Mouse (Mus musculus) E14TG2a.4 (cell line): ENCODE measurements at regions not wholly inside any gene's neighbourhood (a gene's known extent, or its start where the extent isn't known, plus 50 kb on each side); places are given as distances from the start of the nearest gene placed in this dataset.
"Not testable (repeated sequence)": the region's sequence is repeated elsewhere in the genome, so short reads cannot be mapped to it uniquely, and the experiment has no call there.

ENCODE experiments used
- H3K27me3 ChIP-seq: 2 replicates; pipeline ENCODE4 v1.6.1; 2014; ENCODE audit warnings: low read length, control low read depth; ENCODE audit not compliant: insufficient read depth
- H3K36me3 ChIP-seq: 2 replicates; pipeline ENCODE4 v1.6.1; 2014; ENCODE audit warnings: low read length, control low read depth; ENCODE audit not compliant: insufficient read depth
- H3K4me1 ChIP-seq: replicated peaks from 2 replicates; pipeline ENCODE4 v1.6.1; 2014; ENCODE audit warnings: low read depth, low read length, control low read depth
- H3K4me3 ChIP-seq: replicated peaks from 2 replicates; pipeline ENCODE4 v1.5.1; 2014; ENCODE audit warnings: mild to moderate bottlenecking, low read length
- H3K9me3 ChIP-seq: 2 replicates; pipeline ENCODE4 v1.6.1; 2014; ENCODE audit warnings: low read length, control low read depth
- CTCF ChIP-seq: conservative IDR thresholded peaks from 2 replicates; pipeline ENCODE4 v1.5.1; 2014; ENCODE audit warnings: low read length
- NANOG ChIP-seq: IDR thresholded peaks from 2 replicates; pipeline ENCODE4 v1.6.1; 2014; ENCODE audit warnings: borderline replicate concordance, low read length, mixed read lengths
- POU5F1 ChIP-seq: IDR thresholded peaks from 2 replicates; pipeline ENCODE4 v1.6.1; 2014; ENCODE audit warnings: low read length, borderline replicate concordance

DNA sequence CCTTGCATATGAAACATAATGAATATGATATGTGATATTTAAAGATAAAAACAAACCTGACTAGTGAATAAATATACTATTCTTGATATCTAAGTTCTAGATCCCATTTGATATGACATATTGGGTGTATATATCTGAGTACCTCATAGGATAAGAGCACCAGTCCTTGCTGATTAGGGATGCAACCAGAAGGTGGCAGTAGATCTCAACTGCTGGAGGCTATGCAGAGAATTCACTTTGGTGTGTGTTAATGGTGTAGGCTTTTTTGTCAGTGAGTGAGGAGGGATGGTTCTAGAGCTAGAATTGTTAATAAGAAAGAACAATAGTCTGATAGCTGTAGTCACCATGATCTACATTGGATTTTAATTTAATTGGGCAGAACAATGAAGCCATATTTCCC is 639.6 kb downstream of the Dad1 start:
- no peaks in the 10 kb centered on the region for H3K36me3 ChIP-seq
- no peaks in the 10 kb centered on the region for H3K4me1 ChIP-seq
- no peaks in the 10 kb centered on the region for H3K9me3 ChIP-seq
- 0 out of 2 replicates have a peak, but pooled peaks have one; percentile 6 for TF ChIP-seq CTCF
- no peak for TF ChIP-seq POU5F1
- TF ChIP-seq NANOG: no peak
- H3K27me3 ChIP-seq: no peaks in the 10 kb centered on the region
- H3K4me3 ChIP-seq: no peak overlapping the region

DNA sequence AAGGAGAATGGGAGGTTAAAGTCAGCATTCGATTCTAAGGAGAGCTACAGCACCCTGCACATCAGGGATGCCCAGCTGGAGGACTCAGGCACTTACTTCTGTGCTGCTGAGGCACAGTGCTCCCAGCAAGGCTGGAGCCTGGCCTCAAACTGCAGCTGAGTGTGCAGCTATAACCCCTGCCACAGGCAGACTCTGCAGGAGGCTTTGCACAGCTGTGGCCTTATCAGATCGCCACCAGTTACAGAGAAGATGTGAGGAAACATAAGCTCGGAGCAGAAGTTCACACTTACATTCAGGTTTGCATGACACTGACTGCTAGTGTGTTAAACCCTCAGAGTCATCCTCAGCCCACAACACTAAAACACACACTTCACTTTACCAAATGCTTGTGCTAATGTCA is 654.6 kb downstream of the Dad1 start:
- H3K4me1 ChIP-seq, H3K9me3 ChIP-seq, H3K27me3 ChIP-seq, H3K4me3 ChIP-seq, H3K36me3 ChIP-seq: not testable (repeated sequence)

GRCm38 (mm10) chr14:53597287-53597686 is 656.6 kb downstream of the Dad1 start:
- TF ChIP-seq CTCF: 0 out of 2 replicates have a peak, but pooled peaks have one; percentile 16
- H3K4me1 ChIP-seq: not testable (repeated sequence)

DNA sequence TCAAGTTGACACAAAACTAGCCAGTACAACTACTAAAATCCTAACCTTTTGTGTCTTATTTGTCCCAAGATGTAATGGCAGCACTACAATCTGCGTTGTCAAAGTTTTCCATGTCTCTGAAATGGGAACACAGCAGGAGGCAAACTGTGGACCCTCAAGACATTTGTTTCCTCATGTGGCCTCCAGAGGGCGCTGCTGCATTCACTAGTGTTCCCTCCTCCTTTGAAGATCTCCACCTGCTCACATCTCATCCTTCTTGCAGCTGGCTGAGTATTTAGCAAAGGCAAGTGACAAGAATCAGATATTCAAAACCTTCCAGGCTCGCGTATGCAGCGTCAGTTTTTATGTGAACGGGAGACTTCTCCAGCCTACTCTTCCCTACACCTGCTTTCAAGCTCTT is 663.3 kb downstream of the Dad1 start:
- not testable (repeated sequence) for H3K36me3 ChIP-seq, H3K4me1 ChIP-seq, H3K9me3 ChIP-seq, H3K4me3 ChIP-seq, H3K27me3 ChIP-seq

More at GRCm38 (mm10) chr14:53597287-53597686, 656.6 kb downstream of the Dad1 start:
- not testable (repeated sequence) for H3K27me3 ChIP-seq, H3K36me3 ChIP-seq, H3K9me3 ChIP-seq, H3K4me3 ChIP-seq

GRCm38 (mm10) chr14:53582528-53582927 is 671.4 kb downstream of the Dad1 start:
- H3K4me1 ChIP-seq: peaks cover 19% of the 10 kb centered on the region
- not testable (repeated sequence) for H3K4me3 ChIP-seq, H3K27me3 ChIP-seq, H3K9me3 ChIP-seq, H3K36me3 ChIP-seq

- H3K4me1 ChIP-seq: peaks cover 24% of the 10 kb centered on the region
- H3K36me3 ChIP-seq, H3K27me3 ChIP-seq, H3K9me3 ChIP-seq, H3K4me3 ChIP-seq: not testable (repeated sequence)
Observed at GRCm38 (mm10) chr14:53581734-53582133, 672.2 kb downstream of the Dad1 start.

- TF ChIP-seq NANOG (peak; percentile 85), POU5F1 (peak; percentile 89)
- H3K4me3 ChIP-seq: peak overlapping the region; percentile 43
Observed at GRCm38 (mm10) chr14:53576927-53577326, 677.0 kb downstream of the Dad1 start.

DNA sequence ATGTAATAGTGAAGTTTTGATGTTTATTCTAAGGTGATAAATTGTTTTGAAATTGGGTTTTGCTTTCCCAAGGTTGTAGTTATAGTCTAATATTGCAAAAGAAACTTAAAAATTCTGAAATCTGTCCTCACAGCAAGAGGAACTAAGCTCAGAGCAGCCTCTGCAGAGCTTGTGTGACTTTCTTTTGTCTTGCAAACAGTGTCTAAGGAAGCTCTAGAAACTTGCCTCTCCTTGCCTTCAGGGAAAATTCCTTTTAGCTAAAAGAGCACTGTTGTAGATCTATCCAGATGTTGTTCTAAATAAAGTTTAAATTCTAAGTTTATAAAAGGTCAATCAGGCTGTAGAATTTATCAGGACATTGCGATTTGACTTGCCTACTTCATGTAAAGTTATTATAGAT is 681.2 kb downstream of the Dad1 start:
- H3K4me1 ChIP-seq: peaks cover 18% of the 10 kb centered on the region
- H3K27me3 ChIP-seq, H3K4me3 ChIP-seq: not testable (repeated sequence)
- H3K9me3 ChIP-seq: peaks cover 41% of the 10 kb centered on the region
- H3K36me3 ChIP-seq: peaks cover 17% of the 10 kb centered on the region

More at GRCm38 (mm10) chr14:53576927-53577326, 677.0 kb downstream of the Dad1 start:
- Histone ChIP-seq H3K9me3 (peaks cover 41% of the 10 kb centered on the region), H3K36me3 (peaks cover 17% of the 10 kb centered on the region), H3K4me1 (peaks cover 35% of the 10 kb centered on the region)
- H3K27me3 ChIP-seq: not testable (repeated sequence)

- Histone ChIP-seq H3K36me3 (no peaks in the 10 kb centered on the region), H3K27me3 (no peaks in the 10 kb centered on the region), H3K9me3 (no peaks in the 10 kb centered on the region), H3K4me1 (peaks cover 25% of the 10 kb centered on the region), H3K4me3 (peak overlapping the region; percentile 60)
- TF ChIP-seq POU5F1: no peak
Observed at GRCm38 (mm10) chr14:53562606-53563005, 691.3 kb downstream of the Dad1 start.

DNA sequence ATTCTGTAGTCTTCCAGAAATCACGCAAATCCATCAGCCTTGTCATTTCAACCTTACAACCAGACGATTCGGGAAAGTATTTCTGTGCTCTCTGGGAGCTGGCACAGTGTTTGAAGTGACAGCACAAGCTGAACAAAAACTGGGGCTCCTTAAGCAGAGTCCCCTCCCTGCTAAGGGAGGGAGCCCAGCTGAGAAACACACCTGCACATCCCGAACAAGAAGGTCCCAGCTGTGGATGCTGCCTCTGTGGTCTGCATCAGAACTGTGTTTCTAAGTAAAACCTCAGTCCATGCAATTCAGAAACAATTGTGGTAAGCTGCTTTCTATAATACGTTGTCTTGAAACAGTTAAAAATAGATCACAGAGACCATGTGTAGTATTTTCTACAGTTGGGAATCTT is 693.8 kb downstream of the Dad1 start:
- H3K4me3 ChIP-seq, H3K9me3 ChIP-seq, H3K27me3 ChIP-seq, H3K36me3 ChIP-seq: not testable (repeated sequence)
- H3K4me1 ChIP-seq: peaks cover 25% of the 10 kb centered on the region

DNA sequence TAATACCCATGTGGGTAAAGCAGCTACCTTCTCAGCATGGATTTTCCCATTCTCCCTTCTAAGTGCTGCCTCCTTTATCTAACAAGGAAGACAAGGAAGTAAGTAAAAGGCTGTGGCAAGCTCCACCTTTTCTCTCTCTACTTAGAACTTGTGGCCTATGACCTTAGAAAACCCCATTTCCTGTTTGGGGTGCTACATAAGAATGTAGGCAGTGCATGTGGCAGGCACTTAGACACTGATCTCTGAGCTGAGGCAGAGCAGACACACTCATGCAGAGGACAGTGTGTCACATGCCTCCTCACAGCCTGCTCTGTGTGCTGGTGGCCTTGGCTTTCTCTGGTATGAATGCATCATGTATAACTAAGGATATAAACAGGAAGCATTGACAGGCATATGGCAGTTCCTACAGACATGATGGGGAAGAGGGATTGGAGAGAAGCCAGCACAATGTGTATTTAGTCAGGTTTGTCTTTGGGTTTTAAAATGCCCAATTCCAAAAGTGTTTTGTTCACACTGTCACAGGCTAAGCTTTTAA is 694.5 kb downstream of the Dad1 start:
- not testable (repeated sequence) for H3K9me3 ChIP-seq, H3K36me3 ChIP-seq, H3K4me3 ChIP-seq, H3K27me3 ChIP-seq
- H3K4me1 ChIP-seq: peaks cover 25% of the 10 kb centered on the region
